Mouse (Mus musculus): ENCODE data around the gene Twnk.

DNA sequence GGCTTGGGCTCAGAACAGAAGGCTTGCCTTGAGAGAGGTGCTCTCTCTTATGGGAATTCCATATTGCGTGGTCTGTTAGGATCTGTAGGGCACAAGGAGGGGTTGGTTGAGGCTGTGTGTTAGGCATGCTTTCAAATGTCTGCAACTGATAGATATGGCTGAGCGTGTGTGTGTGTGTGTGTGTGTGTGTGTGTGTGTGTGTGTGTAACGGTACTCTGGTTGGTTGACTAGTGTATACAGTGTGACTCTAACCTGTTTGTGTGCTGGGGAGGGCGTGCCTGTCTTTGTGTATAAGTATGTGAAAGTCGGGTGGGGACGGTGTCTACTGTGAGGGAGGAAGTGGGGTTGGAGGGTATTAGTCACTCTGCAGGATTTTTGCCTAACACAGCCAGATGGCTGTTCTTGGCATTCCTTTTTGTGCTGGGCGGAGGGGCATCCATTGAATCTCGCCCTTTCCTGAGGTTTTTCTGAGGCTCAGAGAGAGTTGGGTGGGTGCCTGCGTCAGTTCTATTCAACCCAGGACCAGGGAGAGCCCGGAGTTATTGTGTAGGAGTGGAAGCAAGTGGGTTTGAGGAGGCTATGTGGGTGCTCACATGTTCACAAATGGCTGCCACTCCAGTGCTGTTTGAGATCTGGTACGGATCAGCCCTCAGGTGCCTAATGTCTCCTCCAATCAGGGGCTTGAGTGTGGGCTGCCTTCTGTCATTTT is 42.6 kb downstream of the Twnk start:
- TF ChIP-seq CTCF (IDR thresholded peaks at IDR 0.05; ENCODE audit: insufficient read depth, low read length): no peak
- no peak for TF ChIP-seq POLR2A (IDR thresholded peaks at IDR 0.05; ENCODE audit: borderline replicate concordance, extremely low read depth, low read depth, low read length)
